Mouse (Mus musculus) neutrophil, adult 5-6 weeks (primary cell): ENCODE data around the gene Gpd1l. TPM values are rescaled to one million over a fixed set of nuclear protein-coding genes. Genes with fewer than 3 reads are reported as not detected.
"Not testable (repeated sequence)": the region's sequence is repeated elsewhere in the genome, so short reads cannot be mapped to it uniquely, and the experiment has no call there.

Source experiments
- ATAC-seq: fragments of 151-379, 151-347 bp; 2 replicates; pipeline ENCODE4 v1.8.0; 2017; ENCODE audit warnings: mild to moderate bottlenecking, moderate TSS enrichment; ENCODE audit not compliant: insufficient number of reproducible peaks, poor library complexity, low FRiP score, severe bottlenecking; ENCODE audit errors: extremely low read depth
- total RNA-seq: library from RNA; stranded (forward); fragments of 200-1000 nt; gene quantifications from 2 replicates; pipeline ENCODE4 v1.2.3, GENCODE M21; 2017

The Gpd1l gene
- total RNA-seq: 86.6 and 89.4 TPM in 2 replicates

GRCm38 (mm10) chr9:114933723-114934171, at the start of gene Gpd1l:
TSS of gene Gpd1l (minus strand) at chr9:114933987.
- peak; percentile 86 for ATAC-seq

GRCm38 (mm10) chr9:114982689-114983360, 49.0 kb upstream of the Gpd1l start, which contains the start of gene Rps27rt:
TSS of gene Rps27rt (minus strand) at chr9:114982739.
- no peak for ATAC-seq

- no peak for ATAC-seq
Measured at GRCm38 (mm10) chr9:114979969-114980368, 46.2 kb upstream of the Gpd1l start.

- 0 out of 2 replicates have a peak, but pooled peaks have one; percentile 6 for ATAC-seq
Measured at GRCm38 (mm10) chr9:114978281-114979111, 44.7 kb upstream of the Gpd1l start, which contains the start of gene Osbpl10. TSS of gene Osbpl10 (plus strand) at chr9:114978569.

- 0 out of 2 replicates have a peak, but pooled peaks have one; percentile 16 for ATAC-seq
Measured at GRCm38 (mm10) chr9:114977461-114978280, 43.9 kb upstream of the Gpd1l start.

GRCm38 (mm10) chr9:114966286-114966685, 32.5 kb upstream of the Gpd1l start:
- ATAC-seq: not testable (repeated sequence)

- no peak for ATAC-seq
Measured at GRCm38 (mm10) chr9:114964093-114964492, 30.3 kb upstream of the Gpd1l start.

- no peak for ATAC-seq
Measured at GRCm38 (mm10) chr9:114960844-114961243, 27.1 kb upstream of the Gpd1l start.

GRCm38 (mm10) chr9:114960043-114960789, 26.4 kb upstream of the Gpd1l start:
- ATAC-seq: no peak

GRCm38 (mm10) chr9:114956945-114957344, 23.2 kb upstream of the Gpd1l start:
- peak; percentile 65; the same call in 1 of the 2 replicates for ATAC-seq

- no peak for ATAC-seq
Measured at GRCm38 (mm10) chr9:114955340-114955739, 21.6 kb upstream of the Gpd1l start.

- no peak for ATAC-seq
Measured at GRCm38 (mm10) chr9:114952866-114953265, 19.1 kb upstream of the Gpd1l start.

- no peak for ATAC-seq
Measured at GRCm38 (mm10) chr9:114948395-114948794, 14.6 kb upstream of the Gpd1l start.

GRCm38 (mm10) chr9:114945576-114945975, 11.8 kb upstream of the Gpd1l start:
- no peak for ATAC-seq

GRCm38 (mm10) chr9:114944642-114945041, 10.9 kb upstream of the Gpd1l start:
- ATAC-seq: no peak

- no peak for ATAC-seq
Measured at GRCm38 (mm10) chr9:114936687-114937086, 2.9 kb upstream of the Gpd1l start.

- no peak for ATAC-seq
Measured at GRCm38 (mm10) chr9:114935321-114935720, 1.5 kb upstream of the Gpd1l start.

GRCm38 (mm10) chr9:114934231-114934630, 444 bp upstream of the Gpd1l start:
- ATAC-seq: no peak
